In the genomic region with DNA sequence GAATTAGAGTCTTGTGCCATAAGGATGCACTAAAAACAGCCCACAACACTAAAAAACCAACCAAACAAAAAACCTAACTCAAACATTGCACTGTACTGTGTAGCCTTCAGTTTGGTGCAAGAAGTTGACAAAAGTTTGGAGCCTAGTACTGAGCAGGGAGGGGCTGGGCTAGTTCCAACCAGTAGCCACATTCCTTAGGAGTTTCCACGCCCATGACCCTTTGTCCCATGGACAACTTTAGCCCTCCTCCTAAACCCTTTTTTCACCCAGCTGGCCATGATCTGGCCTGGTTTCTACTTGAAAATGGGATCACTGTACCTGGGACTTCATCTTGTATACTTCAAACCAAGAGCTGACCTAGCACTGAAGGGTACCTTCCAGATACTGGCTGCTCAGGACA, we compare ENCODE assay signal across 12 mouse cellular contexts. TPM values are rescaled to one million over a fixed set of nuclear protein-coding genes. Genes with fewer than 3 reads are reported as not detected.
A peak's percentile ranks its signal among the peaks of the same experiment; 100 is the strongest.
DNase-seq lines count a peak whose midpoint lies in the region; ATAC-seq and TF ChIP-seq lines count a peak whose summit lies in the region.
"Had no signal": no experiment of that assay in that cellular context is flagged by ENCODE, and none has a peak within 500 bp of the region (broad histone marks: within the 10 kb centered on the region; RNA-seq: fewer than 3 reads in every experiment).

No protein-coding gene starts in this region.

- 47% methylated on average over 1 of the region's 1 CpGs for whole genome bisulfite sequencing in lung, embryonic 15.5 days
- 48% methylated on average over 1 of the region's 1 CpGs for WGBS in kidney, postnatal 0 days
- 63% methylated on average over 1 of the region's 1 CpGs for WGBS in stomach, embryonic 14.5 days

- intact Hi-C loops in left cerebral cortex, postnatal 36 days (cut with DNase I) = no loop called here

- DNase-seq in lung, postnatal 14 days = no peak
- peak; percentile 41 for DNase-seq in kidney, postnatal 0 days (ENCODE audit: low spot score)
- no peak for DNase-seq in frontal cortex, postnatal 25 days (ENCODE audit: low spot score in 2 of 2)
- no peak for DNase-seq in left cerebral cortex, postnatal 36 days (ENCODE audit: low spot score in 2 of 2)
- DNase-seq: cerebellum, adult 9-10 months had no signal

- TF ChIP-seq CTCF in kidney, postnatal 0 days (IDR thresholded peaks at IDR 0.05; ENCODE audit: low read depth) = no peak

- no peak overlapping the region for H3K9ac ChIP-seq in lung, embryonic 15.5 days
- no peak overlapping the region for H3K9ac ChIP-seq in kidney, postnatal 0 days (ENCODE audit: low read depth, low read length)
- no peak overlapping the region for H3K9ac ChIP-seq in stomach, embryonic 14.5 days (replicated peaks; ENCODE audit: low read depth, low read length)
- H3K9ac ChIP-seq: hindbrain, embryonic 12.5 days; liver, embryonic 14.5 days had no signal

- no peak for ATAC-seq in lung, embryonic 15.5 days (ENCODE audit: borderline replicate concordance, extremely low read depth, low FRiP score, low TSS enrichment)
- no peak for ATAC-seq in kidney, postnatal 0 days (replicated peaks; ENCODE audit: low FRiP score, low read depth)
- no peak for ATAC-seq in stomach, embryonic 14.5 days (ENCODE audit: insufficient number of reproducible peaks, insufficient read depth, low FRiP score, low read depth)
- no peak for ATAC-seq in erythroid progenitor cell, adult 5-6 weeks (replicated peaks; ENCODE audit: low FRiP score, poor library complexity, severe bottlenecking)

- H3K36me3 ChIP-seq in lung, embryonic 15.5 days = no peaks in the 10 kb centered on the region
- H3K36me3 ChIP-seq in kidney, postnatal 0 days (ENCODE audit: insufficient read depth, low read length) = no peaks in the 10 kb centered on the region
- H3K36me3 ChIP-seq in stomach, embryonic 14.5 days (ENCODE audit: control insufficient read depth, insufficient read depth, low read length) = no peaks in the 10 kb centered on the region
- H3K36me3 ChIP-seq: hindbrain, embryonic 12.5 days had no signal

- peaks cover 31% of the 10 kb centered on the region for H3K4me1 ChIP-seq in lung, embryonic 15.5 days
- H3K4me1 ChIP-seq in brown adipose tissue, adult 24 weeks (ENCODE audit: control insufficient read depth, insufficient read depth, insufficient read length, low read length) = peaks cover 13% of the 10 kb centered on the region
- H3K4me1 ChIP-seq in kidney, postnatal 0 days (replicated peaks; ENCODE audit: insufficient read depth, low read length) = peaks cover 18% of the 10 kb centered on the region
- peaks cover 5% of the 10 kb centered on the region; the same call in 1 of the 2 replicates for H3K4me1 ChIP-seq in stomach, embryonic 14.5 days (ENCODE audit: control insufficient read depth, insufficient read depth, low read length)
- H3K4me1 ChIP-seq: hindbrain, embryonic 12.5 days had no signal

- H3K4me3 ChIP-seq in lung, embryonic 15.5 days = no peak overlapping the region
- H3K4me3 ChIP-seq in brown adipose tissue, adult 24 weeks (ENCODE audit: insufficient read depth, low read depth, low read length) = no peak overlapping the region
- H3K4me3 ChIP-seq in kidney, postnatal 0 days (replicated peaks; ENCODE audit: low read depth, low read length) = no peak overlapping the region
- H3K4me3 ChIP-seq in stomach, embryonic 14.5 days (ENCODE audit: low read depth, low read length) = no peak overlapping the region
- H3K4me3 ChIP-seq: erythroblast, embryonic 14.5 days; hindbrain, embryonic 12.5 days had no signal

- H3K27me3 ChIP-seq in lung, embryonic 15.5 days = no peaks in the 10 kb centered on the region
- H3K27me3 ChIP-seq in kidney, postnatal 0 days (ENCODE audit: insufficient read depth, low read length) = no peaks in the 10 kb centered on the region
- no peaks in the 10 kb centered on the region for H3K27me3 ChIP-seq in stomach, embryonic 14.5 days (ENCODE audit: control insufficient read depth, insufficient read depth, low read length)
- H3K27me3 ChIP-seq: hindbrain, embryonic 12.5 days had no signal

- peak overlapping the region; percentile 32; the same call in 1 of the 2 replicates for H3K27ac ChIP-seq in lung, embryonic 15.5 days
- H3K27ac ChIP-seq in brown adipose tissue, adult 24 weeks (replicated peaks; ENCODE audit: low read depth, low read length) = peak overlapping the region; percentile 78
- peak overlapping the region; percentile 80; the same call in 1 of the 2 replicates for H3K27ac ChIP-seq in kidney, postnatal 0 days
- peak overlapping the region; percentile 58; the same call in 1 of the 2 replicates for H3K27ac ChIP-seq in stomach, embryonic 14.5 days (ENCODE audit: low read length)
- H3K27ac ChIP-seq: hindbrain, embryonic 12.5 days; liver, embryonic 14.5 days had no signal

- no peak overlapping the region for H3K4me2 ChIP-seq in lung, embryonic 15.5 days
- no peak overlapping the region for H3K4me2 ChIP-seq in kidney, postnatal 0 days (ENCODE audit: low read length)
- no peak overlapping the region for H3K4me2 ChIP-seq in stomach, embryonic 14.5 days (replicated peaks; ENCODE audit: low read depth, low read length)
- H3K4me2 ChIP-seq: hindbrain, embryonic 12.5 days had no signal

- H3K9me3 ChIP-seq in lung, embryonic 15.5 days = no peaks in the 10 kb centered on the region
- H3K9me3 ChIP-seq in kidney, postnatal 0 days (replicated peaks; ENCODE audit: low read length) = no peaks in the 10 kb centered on the region
- H3K9me3 ChIP-seq in stomach, embryonic 14.5 days (ENCODE audit: control insufficient read depth, low read depth, low read length) = no peaks in the 10 kb centered on the region
- H3K9me3 ChIP-seq: hindbrain, embryonic 12.5 days had no signal

RNA-seq across cellular contexts. Expression of gene Fasn, which starts 26.8 kb away (rescaled TPM):
- 49.0 and 53.2 TPM in 2 replicates for polyA plus RNA-seq in lung, embryonic 15.5 days (2015; fragmentation: Nextera tagmentation; extraction: Ambion mirVana)
- polyA plus RNA-seq in brown adipose tissue, adult 24 weeks (2012; ENCODE audit: insufficient read depth, insufficient read length, missing spikeins) = 5,806 and 7,060 TPM in 2 replicates
- 19.8 and 19.9 TPM in 2 replicates for polyA plus RNA-seq in kidney, postnatal 0 days (2015; fragmentation: Nextera tagmentation; extraction: Ambion mirVana)
- 69.0 and 70.9 TPM in 2 replicates for polyA plus RNA-seq in stomach, embryonic 14.5 days (2014; fragmentation: Nextera tagmentation; extraction: Ambion mirVana)
- 100 to 1,000 TPM; 182 to 190 TPM for total RNA-seq in left cerebral cortex, postnatal 36 days (2021)
- total RNA-seq in erythroid progenitor cell, adult 5-6 weeks (2015; ENCODE audit: low replicate concordance) = 3.2 and 16.3 TPM in 2 replicates
- total RNA-seq in erythroid progenitor cell, adult 5-6 weeks (2017; ENCODE audit: low replicate concordance) = 0.83 and 2.8 TPM in 2 replicates

RNA-seq across cellular contexts. Expression of gene Dus1l, which starts 54.9 kb away (rescaled TPM):
- polyA plus RNA-seq in lung, embryonic 15.5 days (2015; fragmentation: Nextera tagmentation; extraction: Ambion mirVana) = 84.3 and 90.4 TPM in 2 replicates
- polyA plus RNA-seq in brown adipose tissue, adult 24 weeks (2012; ENCODE audit: insufficient read depth, insufficient read length, missing spikeins) = 20.1 and 31.0 TPM in 2 replicates
- 66.0 and 73.0 TPM in 2 replicates for polyA plus RNA-seq in kidney, postnatal 0 days (2015; fragmentation: Nextera tagmentation; extraction: Ambion mirVana)
- 59.7 and 66.9 TPM in 2 replicates for polyA plus RNA-seq in stomach, embryonic 14.5 days (2014; fragmentation: Nextera tagmentation; extraction: Ambion mirVana)
- total RNA-seq in left cerebral cortex, postnatal 36 days (2021) = 10 to 100 TPM; 39.4 to 42.4 TPM
- total RNA-seq in erythroid progenitor cell, adult 5-6 weeks (2015; ENCODE audit: low replicate concordance) = 46.1 and 62.0 TPM in 2 replicates
- total RNA-seq in erythroid progenitor cell, adult 5-6 weeks (2017; ENCODE audit: low replicate concordance) = 15.4 and 24.6 TPM in 2 replicates

Comparison
In these comparisons a context has a peak if more than half of its experiments do, and no peak if none do; other contexts are left out.
1. RNA of gene Fasn, which starts 26.8 kb away (polyA plus RNA-seq): 5,806 to 7,060 TPM in brown adipose tissue, adult 24 weeks; 69.0 to 70.9 TPM in stomach, embryonic 14.5 days, 49.0 to 53.2 TPM in lung, embryonic 15.5 days and 19.8 to 19.9 TPM in kidney, postnatal 0 days; every median in the first group is over 10 times any median in the second.
2. Peak in every context shown above with its lines, with median percentiles within 50 percentile points of each other: H3K27ac ChIP-seq.